Mouse (Mus musculus) activated CD4-positive, CD25-positive, alpha-beta regulatory T cell, adult 4 months (primary cell): ENCODE data around the gene Cfdp1. TPM values are rescaled to one million over a fixed set of nuclear protein-coding genes. Genes with fewer than 3 reads are reported as not detected.

Experiments used
- ATAC-seq: one replicate; pipeline ENCODE4 v1.8.0; 2017
- polyA plus RNA-seq, 2 experiments: library from polyadenylated mRNA; unstranded; fragments of 100-300 nt; shearing (Covaris generic); gene quantifications; one replicate each; pipeline ENCODE4 v1.2.1; 2017

Gene Cfdp1
- polyA plus RNA-seq, 2 experiments from 2014 or later = 118 to 135 TPM

DNA sequence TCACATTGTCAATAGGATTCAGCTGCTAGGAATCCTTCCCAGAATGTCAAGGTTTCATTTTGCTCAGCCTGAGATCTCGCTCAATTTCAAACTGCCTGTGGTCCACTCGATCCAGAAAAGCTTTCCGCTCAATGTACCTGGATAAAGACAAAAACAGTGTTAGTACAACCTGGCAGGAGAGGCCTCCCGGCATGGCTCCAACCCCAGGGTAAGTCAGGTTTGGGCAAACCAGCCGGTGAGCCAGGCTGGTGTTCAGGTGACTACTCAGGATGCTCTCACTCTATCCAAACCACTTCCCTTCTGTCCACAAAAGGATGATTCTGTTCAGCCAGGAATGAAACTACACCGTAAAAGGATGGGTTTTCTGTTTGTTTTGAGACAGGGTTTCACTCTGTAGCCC lies 85.4 kb downstream of the Cfdp1 start:
- ATAC-seq = no peak

DNA sequence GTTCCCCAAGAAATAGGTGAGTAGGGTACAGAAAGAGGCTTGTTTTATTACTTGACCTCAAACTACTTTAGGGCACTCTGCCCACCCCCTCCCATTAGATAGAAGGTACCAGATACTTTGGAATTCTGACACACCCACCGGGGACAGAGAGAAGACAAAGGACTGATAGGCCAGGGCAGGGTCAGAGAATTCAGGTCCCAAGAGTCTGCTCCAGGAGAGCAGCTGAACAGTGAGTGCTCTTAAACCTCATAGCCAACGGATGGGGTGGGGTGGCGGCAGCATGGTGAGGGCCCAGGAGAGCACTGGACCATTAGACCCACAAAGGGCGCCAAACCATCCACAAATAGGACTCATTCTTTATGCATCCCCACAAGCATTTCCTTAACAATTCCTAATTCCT lies 88.5 kb downstream of the Cfdp1 start:
- ATAC-seq = no peak

DNA sequence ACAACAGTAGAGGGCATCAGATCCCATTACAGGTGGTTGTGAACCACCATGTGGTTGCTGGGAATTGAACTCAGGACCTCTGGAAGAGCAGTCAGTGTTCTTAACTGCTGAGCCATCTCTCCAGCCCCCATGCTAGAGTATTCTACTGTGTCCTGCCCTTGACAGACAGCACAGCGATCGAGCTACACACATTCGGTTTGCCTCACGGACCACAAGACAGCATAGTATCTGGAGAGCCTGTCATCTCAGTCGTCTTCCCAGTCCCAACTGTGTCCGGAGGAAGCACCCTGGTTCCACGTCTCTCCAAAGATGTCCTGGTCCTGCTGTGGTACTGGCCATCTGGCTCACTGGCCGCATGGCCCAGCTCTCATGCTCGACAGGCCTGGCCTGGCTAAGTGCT lies 89.0 kb downstream of the Cfdp1 start:
- ATAC-seq = no peak

DNA sequence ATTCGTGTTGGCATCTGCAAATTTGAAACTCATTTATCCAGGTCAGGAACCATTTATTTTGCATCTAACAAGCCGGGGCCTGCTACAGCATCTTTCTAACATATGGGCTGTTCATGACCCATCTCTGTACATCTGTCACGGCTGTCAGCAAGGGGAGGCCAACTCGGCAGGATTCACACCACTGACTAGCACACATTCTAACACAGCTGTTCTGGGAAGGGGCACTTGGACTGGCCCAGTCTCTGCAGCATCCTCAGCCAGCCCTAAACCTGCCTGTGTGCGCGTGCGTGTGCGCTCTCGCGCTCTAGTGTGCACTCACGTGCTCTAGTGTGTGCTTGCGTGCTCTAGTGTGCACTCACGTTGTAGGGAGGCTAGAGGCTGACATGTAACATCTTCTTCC lies 93.4 kb downstream of the Cfdp1 start:
- no peak for ATAC-seq

DNA sequence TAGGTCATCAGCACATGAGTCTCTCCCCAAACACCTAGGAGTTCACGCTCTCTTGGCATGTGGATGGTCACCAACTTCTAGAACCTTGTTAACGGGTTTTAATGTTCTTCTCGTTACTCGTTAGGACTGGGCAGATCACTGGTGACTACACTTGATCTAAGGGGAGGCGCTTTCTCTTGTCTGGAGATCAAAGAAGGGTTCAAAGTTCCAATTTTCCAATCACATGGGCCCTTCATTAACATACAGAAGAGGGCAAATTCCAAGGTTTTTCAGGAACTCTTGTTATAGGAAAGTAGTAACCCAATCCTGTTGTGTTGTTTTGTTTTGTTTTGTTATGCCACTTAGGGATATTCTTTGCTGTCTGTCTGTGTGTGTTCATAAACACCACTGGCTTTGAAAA lies 95.3 kb downstream of the Cfdp1 start:
- no peak for ATAC-seq

DNA sequence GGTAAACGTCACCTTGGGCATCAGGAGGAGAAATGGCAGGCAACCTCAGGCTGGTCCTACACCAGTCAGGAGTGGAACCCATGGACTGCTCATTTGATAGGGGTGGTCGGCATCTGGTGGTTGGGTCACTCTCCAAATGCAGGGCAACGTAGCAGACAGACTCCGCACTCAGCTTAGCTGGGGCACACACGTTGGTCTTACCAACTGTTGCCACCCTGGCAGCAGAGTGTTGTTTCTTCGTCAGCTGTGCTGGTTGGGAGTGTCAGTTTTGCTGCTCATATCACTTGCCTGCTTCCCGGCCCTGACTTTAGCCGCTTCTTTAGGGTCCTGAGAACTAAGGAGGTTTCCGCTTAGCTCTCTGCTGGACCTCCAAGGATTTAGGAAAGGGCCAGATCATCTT lies 96.5 kb downstream of the Cfdp1 start:
- ATAC-seq = no peak

DNA sequence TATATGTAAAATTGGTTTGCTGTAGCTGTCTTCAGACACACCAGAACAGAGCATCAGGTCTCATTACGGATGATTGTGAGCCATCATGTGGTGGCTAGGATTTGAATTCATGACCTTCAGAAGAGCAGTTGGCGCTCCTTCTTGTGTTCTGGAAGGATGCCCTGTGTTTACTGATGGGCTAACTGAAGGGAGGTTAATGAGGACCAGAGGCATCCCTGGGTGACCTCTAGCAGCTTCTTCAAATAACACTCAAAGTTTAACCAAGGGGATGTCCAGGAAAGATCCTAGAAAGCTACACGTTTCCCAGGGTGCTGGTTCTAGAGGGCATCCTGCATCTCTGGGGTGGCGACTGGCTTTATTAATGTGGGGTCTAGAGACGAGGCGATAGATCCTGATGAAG lies 99.4 kb downstream of the Cfdp1 start:
- ATAC-seq = no peak

DNA sequence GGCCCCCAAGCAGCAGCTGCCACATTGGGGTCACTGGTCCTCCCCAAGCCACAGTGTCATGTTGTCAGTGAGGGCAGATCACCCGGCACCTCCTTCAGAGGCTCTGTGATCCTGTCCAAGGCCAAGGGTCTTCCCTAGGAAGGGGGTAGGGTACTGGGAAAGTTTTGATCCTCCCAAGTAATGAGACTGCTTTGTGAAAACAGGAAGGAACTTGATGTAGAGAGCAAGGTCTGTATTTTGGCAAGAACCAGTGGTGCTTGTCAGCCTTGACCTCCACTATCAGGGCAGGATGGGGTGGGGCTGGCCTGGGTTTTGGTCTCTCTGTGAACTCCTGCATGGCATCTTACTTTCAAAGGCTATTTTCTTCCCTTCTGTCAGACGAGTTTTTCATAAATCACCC lies 100.0 kb downstream of the Cfdp1 start:
- ATAC-seq = no peak

DNA sequence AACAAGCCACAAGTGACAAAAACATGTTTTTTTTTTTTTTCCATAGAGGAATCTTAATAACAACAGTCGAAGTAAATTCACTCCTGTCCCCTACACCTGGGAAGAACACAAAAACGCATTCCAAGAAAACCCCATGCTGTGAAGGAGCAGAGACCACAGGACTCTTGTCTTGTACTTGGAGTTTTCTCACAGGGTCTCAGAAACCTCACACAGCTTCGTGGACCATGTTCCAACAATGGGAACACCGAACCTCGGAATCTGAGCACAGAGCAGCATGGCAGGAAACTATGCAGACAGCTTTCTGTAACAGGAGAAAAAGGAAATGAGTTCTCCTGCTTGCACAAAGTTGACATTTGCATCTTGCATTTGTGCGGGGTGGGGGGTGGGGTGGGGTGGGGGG lies 105.3 kb downstream of the Cfdp1 start:
- no peak for ATAC-seq

DNA sequence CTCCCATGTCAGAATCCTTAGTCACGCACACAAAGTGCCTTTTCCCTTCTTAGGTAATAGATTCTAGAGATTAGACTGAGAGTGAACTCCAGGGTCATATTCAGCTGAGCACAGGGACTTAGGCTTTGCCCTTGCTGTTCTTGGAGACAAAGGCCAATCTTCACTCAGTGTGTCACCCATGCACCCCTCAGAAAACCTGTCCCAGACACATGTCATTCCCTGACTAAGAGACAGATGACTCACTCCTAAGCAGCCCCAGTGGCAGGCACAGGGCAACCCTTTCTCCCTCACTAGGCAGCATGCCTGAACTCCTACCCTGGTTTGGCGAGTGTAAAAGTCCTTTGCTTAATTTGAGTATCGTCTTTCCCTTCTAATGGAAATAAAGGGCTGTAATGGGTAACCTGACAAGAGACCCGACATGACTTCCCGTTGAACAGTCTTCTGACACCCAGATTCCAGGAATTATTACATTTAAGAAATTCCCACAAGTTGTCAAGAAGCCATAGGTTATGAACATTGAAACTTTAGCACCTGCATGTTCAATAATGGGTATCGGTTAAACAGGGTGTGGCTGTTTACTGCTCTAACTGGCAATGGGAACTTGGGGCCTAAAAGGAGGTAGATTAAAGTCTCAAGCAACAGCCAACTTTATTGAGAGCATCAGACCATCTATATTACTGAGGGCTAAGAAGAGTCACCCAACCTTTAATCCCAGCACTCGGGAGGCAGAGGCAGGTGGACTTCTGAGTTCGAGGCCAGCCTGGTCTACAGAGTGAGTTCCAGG lies 106.0 kb downstream of the Cfdp1 start:
- ATAC-seq = no peak

DNA sequence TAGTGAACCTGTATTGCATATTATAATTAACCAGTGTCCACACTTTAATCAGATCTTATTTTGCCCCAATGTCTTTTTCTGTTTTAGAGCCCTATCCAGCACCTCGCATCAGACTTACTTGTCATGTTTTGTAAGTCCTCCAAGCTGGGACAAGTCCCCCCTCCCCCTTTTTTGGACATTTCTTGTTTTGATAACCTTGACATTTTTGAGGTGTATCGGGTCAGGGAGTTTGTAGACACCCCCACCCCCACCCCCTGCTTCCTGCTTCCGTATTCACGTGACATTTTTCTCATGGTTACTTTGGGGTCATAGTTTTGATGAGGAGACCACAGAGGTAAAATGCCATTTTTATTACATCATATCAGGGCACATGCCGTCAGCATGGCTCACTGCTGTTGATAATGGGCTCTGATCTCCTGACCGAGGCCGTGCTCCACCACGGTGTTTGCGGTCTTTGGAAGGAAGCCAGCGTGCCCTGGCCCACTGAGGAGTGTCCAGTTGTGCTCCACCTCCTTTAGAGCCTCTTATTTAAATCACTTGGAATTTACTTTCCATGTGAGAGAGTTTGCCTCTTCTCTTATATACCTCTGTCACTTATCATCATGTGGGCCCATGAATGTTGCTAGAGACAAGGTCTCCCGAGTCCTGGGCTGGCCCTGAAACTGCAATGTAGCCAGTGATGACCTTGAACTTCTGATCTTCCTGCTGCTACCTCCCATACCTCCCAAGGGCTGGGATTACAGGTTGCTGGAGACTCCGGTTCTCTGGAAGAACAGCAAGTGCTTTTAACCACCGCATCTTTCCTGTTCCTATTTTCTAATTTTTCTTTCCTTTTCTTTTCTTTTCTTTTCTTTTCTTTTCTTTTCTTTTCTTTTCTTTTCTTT lies 107.3 kb downstream of the Cfdp1 start:
- ATAC-seq = no peak

DNA sequence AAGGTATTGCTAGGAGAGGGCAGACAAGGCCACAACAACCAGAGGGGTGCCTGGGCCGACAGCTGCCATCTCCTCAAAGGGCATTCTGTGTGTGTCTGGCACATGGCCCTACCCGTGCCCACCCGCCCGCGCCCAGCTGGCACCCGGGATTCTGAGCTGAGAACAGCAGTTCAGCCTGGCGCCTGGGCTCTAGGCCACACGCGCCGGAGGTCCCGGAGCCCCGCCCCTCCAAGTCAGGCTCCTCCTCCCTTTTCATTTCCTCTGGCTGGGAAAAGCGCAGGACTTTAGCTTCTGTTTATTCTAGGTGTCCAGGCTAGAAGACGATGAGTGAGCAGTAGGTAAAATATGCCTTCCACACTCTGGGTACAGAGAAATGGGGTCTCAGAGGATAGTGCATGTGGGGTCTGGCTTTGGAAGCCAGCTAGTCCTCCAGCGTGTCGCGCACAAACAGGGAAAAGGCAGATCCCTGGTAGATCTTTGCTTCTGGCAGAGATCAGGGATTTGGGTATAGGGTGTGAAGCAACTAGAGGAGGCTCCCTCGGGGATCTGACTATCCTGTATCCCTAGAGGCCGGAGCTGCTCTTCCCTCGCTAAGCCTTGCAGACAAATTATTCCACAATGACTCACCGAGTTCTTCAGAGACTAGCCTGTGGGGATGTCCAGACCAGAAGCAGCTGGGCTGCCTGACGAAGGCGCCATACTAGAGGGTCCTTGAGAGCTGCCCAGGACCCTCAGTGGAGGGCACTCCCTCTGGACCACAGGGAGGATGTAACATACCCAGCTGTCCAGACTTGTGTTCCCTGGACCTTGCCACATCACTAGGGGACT lies 108.3 kb downstream of the Cfdp1 start:
- ATAC-seq = no peak

DNA sequence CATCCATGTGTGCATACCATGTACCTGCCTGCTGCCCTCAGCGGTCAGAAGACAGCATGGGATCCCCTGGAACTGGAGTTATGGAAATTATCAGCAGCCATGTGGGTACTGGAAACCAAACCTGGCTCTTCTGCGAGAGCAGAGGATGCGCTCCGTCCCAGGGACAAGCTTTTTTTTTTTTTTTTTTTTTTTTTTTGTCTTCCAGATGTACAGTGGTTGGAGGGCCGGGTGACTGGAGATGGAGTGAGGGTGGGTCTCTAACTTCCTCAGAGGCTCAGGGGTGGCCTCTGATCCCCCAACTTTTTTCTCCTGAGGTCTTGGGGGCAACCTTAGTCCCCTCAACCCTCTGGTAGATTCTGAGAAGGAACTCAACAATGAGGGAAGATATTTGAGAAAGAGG lies 109.0 kb downstream of the Cfdp1 start:
- no peak for ATAC-seq

DNA sequence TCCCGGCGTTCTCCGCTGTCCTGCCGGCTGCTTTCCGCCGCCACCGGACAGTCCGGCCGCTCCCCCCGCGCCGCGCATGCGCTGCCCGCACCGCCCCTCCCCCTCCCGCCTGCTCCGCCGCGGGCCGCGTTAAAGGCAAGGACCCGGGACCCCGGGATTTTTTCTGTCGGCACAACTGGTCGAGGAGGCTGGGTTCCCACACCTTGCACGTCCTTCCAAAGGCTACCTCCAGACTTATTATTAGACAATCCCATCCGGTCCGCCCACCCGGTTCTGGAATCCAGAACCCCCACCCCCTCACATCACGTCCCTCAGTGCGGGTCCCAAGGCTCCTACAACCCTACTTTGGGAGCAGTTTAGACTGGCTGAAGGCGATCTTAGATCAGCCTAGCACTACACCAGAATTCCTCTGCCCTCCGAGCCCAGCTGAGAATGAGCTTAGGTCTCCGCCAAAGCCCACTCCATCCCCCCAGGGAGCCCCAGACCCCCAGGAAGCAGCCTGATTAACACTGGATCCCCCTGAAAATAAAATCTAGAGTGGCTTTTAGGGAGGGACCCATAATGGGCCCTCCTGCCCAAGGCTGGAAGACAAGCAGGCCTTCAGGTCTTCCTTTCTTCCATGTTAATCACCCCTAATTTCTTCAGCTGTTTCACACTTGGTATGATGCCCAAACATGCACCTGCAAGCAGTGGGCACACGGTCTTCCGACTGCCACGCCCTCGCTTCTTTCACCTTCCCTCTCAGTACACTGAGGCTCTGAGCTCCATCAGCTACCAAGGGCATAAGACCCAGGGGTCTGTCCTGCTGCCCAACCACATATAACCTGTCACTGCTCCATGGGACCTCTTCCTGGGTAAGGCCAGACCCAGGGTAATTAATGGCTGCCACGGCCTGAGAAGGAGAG lies 110.0 kb downstream of the Cfdp1 start, which contains the start of gene Bcar1:
TSS of gene Bcar1 (minus strand) at position 18 of the 905 bp plus-strand sequence.
- ATAC-seq = no peak

DNA sequence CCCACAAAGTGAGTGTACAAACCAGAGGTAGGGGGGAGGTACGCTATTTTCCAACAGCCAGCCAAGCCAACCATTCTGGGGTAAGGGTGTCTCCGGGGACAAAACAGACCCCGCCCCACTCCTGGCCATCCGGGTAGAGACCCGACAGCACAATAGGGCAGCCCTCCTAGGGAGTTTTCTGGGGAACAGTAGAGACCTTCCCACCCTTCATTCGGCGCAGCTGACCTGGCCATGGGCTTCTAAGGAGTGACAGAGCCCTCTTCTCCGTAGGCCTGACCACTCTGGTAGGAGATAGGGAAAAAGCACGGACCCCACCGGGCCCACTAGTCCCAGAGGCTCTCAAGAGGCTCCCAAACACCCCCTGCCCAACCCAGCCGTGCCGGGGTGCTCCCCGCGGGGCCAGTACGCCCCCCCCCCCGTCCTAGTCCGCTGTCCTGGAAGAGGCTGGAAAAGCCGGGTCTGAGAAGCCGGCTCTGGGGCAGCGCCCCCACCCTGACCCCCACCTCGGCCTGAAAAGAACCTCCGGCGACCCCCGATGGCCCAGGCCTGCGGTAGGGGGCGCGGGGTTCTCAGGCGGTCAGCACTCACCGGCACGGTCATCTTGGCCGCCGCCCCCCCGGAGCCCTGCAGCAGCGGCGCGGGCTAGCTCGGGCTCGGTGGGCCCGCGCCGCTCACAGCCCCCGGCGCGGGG lies 110.8 kb downstream of the Cfdp1 start:
- ATAC-seq = no peak

DNA sequence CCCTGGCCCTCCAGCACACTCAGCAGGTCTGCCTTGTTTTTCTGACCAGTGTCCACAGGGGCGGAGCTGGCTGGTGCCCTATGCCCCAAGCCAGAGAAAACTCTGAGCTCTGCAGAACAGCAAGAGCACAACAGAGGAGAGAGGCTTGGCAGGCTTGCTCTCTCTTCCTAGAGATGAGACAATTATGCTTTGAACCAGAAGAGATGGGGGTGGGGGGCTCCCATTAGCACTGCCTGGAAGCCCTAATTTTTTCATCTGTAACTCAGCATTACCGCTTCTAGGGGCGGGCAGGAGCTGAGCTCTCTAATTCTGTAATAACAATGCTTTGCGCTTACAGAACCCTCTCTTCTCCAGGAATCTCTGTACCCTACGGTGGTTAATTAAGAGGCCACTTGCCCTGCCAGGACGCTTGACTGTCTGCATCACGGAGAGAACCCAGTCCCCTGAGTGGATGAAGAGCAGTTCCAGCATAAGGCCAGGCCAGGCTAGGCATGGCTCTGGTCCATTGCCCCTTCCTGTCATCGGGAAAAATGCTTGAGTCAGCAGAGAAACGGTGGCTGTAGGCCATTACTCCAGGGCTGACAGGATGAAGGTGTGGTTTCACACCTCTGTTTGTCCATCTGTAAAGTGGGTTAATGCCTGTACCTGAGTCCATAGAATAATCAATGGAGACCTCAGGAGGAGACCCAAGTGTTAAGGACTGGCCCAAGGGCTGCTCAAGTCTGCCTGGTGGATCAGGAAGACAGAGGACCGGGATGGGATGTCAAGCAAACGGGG lies 111.6 kb downstream of the Cfdp1 start:
- no peak for ATAC-seq

DNA sequence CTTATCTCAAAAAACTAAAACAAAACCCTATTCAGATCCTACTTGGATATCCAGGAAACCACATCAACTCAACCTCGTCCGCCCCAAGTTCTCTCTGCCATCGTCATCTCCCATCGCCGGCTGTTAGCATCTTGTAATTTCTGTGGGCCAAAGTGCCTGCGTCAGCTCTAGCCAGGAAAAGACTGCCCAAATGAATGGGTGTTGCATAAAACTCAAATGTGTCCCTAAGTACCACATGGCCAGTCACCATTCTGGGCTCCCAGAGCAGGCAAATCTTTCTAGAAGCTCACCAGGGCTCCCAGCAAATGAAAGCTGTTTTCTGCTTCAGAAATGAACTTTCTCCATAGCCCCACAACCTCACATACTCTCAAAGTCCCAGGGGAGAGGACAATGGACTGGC lies 112.5 kb downstream of the Cfdp1 start:
- ATAC-seq = no peak

DNA sequence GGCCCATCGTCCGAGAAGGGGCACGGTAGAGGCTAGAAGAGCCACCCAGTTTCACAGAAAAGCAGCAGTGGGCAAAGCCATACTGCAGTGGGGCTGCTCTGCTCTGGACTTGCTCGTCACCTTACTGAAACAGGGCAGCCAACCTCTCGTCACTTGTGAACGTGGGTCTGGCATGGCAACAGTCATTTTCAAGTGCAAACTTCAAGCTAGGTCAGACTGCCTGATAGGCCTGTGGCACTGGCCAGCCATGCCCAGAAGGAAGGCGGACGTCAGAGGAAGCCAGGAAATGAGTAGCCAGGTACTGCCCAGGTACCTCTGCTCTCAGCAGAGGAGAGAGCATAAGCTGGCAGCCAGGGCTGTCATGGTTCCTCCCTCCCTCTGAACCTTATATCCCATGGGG lies 113.1 kb downstream of the Cfdp1 start:
- no peak for ATAC-seq

DNA sequence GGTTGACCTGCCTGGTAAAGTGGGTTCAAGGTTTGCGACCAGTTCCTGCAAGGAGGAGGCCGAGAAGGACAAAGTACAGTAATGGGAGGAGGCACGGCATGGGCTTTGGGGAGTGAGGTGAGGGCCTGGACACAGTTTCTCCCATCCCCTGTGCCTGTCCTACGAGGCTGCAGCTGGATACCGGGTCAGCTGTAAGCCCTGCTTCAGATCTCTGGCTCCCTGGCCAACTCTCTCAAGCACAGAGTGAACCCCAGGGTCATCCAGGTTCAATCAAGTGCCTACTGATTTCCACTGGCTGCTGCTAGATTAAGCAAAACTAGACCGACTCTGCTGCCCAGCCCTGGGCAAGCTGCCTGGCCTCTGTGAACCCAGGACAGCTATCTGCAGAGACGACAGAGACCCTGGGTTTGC lies 113.8 kb downstream of the Cfdp1 start:
- no peak for ATAC-seq

DNA sequence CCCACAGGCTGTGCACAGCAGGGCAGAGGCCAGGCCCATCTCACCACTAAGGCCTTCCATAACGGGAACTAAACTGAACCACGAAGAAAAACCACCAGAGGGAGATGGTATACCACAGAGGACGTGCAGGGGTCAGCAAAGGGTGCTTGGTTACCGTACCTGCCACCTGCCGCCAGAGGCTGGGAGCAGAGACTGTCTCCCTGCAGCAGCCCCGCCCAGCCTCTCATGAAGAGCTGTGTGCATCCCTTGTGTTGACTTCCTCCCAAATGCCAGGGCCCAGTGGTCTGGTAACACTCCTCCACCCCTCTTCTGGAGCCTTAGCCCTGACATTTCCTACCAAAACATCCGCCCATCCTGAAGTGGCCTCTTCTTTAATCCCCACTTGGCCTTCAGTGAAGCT lies 114.5 kb downstream of the Cfdp1 start:
- no peak for ATAC-seq

DNA sequence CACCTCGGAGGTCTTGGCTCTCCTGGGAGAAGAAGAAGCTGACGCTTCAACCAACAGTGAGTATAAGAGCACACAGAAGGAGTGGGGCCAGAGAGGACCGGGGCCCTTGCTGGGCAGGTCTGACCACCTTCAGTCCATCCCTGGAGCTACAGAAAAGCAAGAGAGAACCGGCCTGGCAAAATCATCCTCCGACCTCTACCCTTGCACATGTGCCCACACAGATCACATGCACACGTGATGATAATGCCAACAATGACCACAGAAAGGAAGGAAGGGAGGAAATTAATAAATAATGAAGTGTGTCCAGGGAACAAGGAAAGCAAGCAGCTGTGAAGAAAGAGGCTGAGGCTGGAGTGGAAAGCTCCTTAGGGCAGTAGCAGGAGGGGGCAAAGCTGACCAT lies 115.2 kb downstream of the Cfdp1 start:
- no peak for ATAC-seq
